Mouse (Mus musculus) erythroblast, embryonic 14.5 days (primary cell): ENCODE measurements around the gene Atp6v0e2.

Source experiments
- GATA1 ChIP-seq: IDR thresholded peaks from 2 replicates; pipeline ENCODE4 v1.6.1; 2012; ENCODE audit warnings: low read length, inconsistent platforms, mixed read lengths
- TAL1 ChIP-seq: IDR thresholded peaks from 3 replicates; pipeline ENCODE4 v1.6.1; 2012; ENCODE audit warnings: low read length, inconsistent platforms, mixed read lengths

- no peak for TF ChIP-seq TAL1
- no peak for TF ChIP-seq GATA1
These were observed 6.6 kb upstream of the Atp6v0e2 start for GRCm38 (mm10) chr6:48530862-48531261.
